Mouse (Mus musculus) cerebellum, postnatal 36 days (tissue): ENCODE measurements around the gene Gm4985.
"Not testable (repeated sequence)": the region's sequence is repeated elsewhere in the genome, so short reads cannot be mapped to it uniquely, and the experiment has no call there.

Experiments
- DNase-seq, 2 experiments: peaks; one replicate each; pipeline ENCODE4 v3.0.0; 2021 to 2022; ENCODE audit warnings: mixed read lengths in 2 of 2

Gene Gm4985

GRCm38 (mm10) chrX:23958834-23959233 lies at the start of gene Gm4985:
Gm4985 (minus strand) TSS chrX:23958934.
- not testable (repeated sequence) for DNase-seq

- DNase-seq = no peak
Measured at GRCm38 (mm10) chrX:23954161-23954560, 4.6 kb downstream of the Gm4985 start.
